Mouse (Mus musculus) urinary bladder, postnatal 4 days (tissue): ENCODE measurements around the gene Qpctl.

Experiments used
- DNase-seq, 2 experiments: peaks; one replicate each; pipeline ENCODE4 v3.0.0; 2021 to 2022; ENCODE audit warnings: low spot score in 2 of 2

The Qpctl gene

GRCm38 (mm10) chr7:19121686-19122085 is 27.4 kb downstream of the Qpctl start:
- DNase-seq: no peak

- peak; percentile 89 for DNase-seq
Observed at GRCm38 (mm10) chr7:19119631-19120429, 29.3 kb downstream of the Qpctl start, which contains the start of gene Fbxo46. Gene Fbxo46 (plus strand): TSS chr7:19119859.

- DNase-seq: no peak
Observed at GRCm38 (mm10) chr7:19119083-19119482, 30.0 kb downstream of the Qpctl start.

DNA sequence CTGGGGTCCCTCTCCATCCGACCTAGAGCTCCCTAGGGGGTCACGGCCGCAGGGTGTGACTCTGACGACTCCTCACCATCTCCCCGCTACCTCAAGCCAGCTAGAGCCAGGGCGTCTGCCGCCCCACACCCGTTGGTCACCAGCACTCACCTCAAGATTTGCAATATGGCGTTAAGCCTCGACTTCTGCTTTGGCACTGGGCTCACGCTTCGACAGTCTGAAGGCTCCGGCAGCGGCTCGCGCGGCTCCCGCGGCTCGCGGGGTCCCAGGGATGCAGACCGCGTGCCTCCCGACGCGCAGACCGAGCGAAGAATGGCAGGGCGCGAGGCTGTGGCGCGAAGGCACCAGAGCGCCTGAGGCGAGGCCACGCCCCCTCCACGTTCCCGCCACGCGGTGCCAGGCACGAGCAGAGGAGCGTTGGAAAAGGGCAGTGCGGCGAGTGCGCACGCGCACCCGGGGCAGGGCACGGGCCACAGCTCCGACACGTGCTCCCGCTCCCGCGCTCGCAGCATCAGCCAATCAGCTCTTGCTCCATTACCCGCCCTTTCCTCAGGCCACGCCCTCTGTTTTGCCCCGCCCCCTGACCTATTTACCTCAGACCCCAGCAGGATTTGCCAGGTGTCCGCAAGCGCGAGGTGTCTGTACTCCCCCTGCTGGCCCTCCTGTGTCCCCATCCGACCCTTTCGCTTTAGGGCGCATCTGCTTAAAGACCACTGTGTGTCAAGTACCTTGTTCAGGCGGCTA is 30.9 kb downstream of the Qpctl start, which contains the start of gene Gm4969:
Gene Gm4969, minus strand, starts transcription at position 341 of the 744 bp plus-strand sequence.
- peak in 1 of 2 experiments; percentile 60 for DNase-seq

DNA sequence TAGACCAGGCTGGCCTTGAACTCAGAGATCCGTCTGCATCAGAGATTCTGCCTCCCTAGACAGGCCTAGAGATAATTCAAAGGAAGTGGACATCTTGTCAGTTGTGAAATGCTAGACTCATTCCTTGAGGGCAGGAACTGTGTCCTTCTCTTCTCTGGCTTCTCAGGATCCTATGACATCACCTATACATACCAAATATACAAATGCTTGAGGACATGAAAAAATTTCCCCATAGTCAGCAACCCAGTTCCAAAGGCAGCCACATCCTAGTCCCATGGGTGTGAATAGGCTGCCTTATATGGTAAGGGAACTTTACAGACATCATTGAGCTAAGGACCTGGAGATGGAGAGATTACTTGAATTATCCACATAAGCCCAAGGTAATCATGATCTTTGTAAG is 39.5 kb downstream of the Qpctl start:
- no peak for DNase-seq

DNA sequence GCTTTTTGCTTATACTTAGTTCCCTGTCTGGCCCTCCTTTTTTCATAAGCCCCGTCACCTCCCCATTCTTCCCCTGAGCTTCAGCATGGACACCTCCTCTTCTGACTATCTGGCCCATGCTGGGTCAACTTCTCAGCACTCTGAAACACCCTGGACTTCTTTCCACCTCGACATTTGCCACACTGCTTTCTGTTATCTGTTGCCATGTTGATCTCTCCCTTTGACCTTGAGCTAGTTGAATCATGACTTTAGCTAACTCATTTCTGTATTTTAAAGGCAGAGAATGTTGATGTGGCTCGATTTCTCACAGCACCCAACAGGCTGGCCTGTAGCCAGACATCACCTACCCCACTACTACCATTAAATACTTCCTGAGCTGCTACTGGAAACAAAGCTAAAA is 41.7 kb downstream of the Qpctl start:
- no peak for DNase-seq

GRCm38 (mm10) chr7:19104486-19104885 is 44.6 kb downstream of the Qpctl start:
- DNase-seq: no peak

DNA sequence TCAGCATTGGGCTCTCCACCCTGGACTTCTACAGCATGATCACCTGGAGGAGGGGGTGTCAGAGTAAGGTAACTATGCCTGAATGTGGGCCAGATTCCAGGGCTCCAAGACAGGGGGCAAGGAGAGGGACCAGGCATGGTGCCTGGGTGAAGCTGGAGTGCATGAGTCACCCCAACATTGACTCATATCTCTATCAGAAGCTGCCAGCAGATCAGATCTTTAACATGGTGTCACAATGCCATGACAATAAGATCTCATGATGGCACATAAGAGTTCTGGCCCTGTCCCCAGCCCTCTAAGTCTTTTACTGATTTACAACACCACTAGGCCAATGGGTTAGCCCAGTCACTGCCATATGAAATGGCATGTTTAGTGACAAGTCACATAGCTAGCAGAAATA is 45.4 kb downstream of the Qpctl start:
- DNase-seq: no peak

- DNase-seq: no peak
Observed at GRCm38 (mm10) chr7:19100290-19100689, 48.8 kb downstream of the Qpctl start.

DNA sequence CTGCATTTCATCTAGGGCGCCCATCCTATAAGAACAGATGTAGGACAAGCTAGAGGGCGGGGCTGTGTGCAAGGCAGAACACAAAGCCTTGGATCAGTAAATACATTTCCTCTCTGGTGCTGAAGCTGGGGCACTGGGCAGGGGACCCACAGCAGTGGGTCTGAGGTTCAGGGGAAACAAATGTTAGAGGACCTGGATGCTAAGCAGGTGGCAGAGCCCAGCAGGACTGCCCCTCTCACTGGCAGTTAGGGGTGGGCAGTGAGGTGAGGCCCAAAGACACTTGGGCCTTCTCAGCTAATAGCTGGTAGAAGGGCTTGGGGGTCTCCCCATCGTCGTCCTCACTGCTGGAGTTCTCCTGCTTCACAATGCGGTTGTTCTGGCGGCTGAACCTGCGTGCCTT is 50.3 kb downstream of the Qpctl start:
- DNase-seq: no peak

GRCm38 (mm10) chr7:19097863-19098262 is 51.2 kb downstream of the Qpctl start:
- no peak for DNase-seq

GRCm38 (mm10) chr7:19097217-19097616 is 51.9 kb downstream of the Qpctl start:
- peak in 1 of 2 experiments; percentile 55 for DNase-seq

- peak in 1 of 2 experiments; percentile 57 for DNase-seq
Observed at GRCm38 (mm10) chr7:19096421-19096976, 52.6 kb downstream of the Qpctl start.

- peak; percentile 69 to 86 for DNase-seq
Observed at GRCm38 (mm10) chr7:19095751-19096110, 53.4 kb downstream of the Qpctl start.

DNA sequence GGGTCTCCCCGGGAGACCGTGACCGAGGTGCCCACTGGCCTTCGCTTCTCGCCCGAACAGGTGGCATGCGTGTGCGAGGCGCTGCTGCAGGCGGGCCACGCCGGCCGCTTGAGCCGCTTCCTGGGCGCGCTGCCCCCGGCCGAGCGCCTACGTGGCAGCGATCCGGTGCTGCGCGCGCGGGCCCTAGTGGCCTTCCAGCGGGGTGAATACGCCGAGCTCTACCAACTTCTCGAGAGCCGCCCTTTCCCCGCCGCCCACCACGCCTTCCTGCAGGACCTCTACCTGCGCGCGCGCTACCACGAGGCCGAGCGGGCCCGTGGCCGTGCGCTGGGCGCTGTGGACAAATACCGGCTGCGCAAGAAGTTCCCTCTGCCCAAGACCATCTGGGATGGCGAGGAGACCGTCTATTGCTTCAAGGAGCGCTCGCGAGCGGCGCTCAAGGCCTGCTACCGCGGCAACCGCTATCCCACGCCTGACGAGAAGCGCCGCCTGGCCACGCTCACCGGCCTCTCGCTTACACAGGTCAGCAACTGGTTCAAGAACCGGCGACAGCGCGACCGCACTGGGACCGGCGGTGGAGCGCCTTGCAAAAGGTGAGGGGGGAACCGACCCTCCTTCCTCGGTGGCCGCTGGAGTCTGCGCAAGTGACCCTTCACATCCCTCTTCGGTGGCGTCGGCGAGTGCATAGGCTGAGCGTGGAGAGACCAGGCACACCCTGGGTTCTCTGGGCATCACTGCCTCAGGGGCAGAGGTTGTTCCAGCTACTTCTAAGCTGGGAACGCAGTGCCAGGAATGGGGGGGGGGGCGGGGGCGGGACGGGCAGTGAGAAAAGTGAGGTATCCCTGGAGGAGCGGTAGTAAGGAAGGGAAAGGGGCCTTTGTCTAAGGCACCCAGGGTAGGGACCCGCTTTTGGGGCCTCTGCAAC is 54.0 kb downstream of the Qpctl start:
- DNase-seq: peak in 1 of 2 experiments; percentile 62

GRCm38 (mm10) chr7:19094471-19094825 is 54.6 kb downstream of the Qpctl start, which contains the start of gene Six5:
Gene Six5 (plus strand): TSS chr7:19094594.
- no peak for DNase-seq

DNA sequence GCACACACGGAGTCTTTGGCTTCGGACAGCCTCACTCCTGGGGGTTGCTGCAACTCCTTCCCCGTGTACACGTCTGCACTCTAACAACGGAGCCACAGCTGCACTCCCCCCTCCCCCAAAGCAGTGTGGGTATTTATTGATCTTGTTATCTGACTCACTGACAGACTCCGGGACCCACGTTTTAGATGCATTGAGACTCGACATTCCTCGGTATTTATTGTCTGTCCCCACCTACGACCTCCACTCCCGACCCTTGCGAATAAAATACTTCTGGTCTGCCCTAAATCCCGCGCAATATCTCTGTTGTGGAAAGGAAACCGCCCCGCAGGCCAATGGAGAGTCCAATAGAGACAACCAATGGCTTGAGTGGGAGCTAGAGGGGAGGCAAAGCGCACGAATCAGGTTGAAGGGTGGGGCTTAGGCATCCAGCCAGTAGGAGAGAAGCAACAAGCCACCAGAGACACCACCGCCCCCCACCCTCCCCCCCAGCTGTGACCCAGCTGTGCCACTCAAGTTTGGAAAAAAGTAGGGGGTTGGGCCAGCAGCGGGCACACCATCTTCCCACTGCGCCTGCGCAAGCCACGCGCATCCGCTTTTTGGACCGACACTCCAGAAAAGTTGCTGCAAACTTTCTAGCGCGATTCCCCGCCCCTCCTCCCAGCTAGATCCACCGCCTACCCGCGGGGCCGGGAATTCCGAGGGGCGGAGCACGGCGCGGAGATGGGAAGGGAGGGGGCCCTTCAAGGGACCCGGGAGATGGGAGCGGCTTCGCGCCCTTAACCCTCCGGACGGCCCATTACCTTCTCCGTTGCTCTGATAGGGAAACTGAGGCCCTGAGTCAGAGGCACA is 55.3 kb downstream of the Qpctl start:
- peak; percentile 97 to 98 for DNase-seq

GRCm38 (mm10) chr7:19093174-19093521 is 55.9 kb downstream of the Qpctl start:
- peak; percentile 84 to 90 for DNase-seq

- peak in 1 of 2 experiments; percentile 70 for DNase-seq
Observed at GRCm38 (mm10) chr7:19092381-19093173, 56.5 kb downstream of the Qpctl start.

- no peak for DNase-seq
Observed at GRCm38 (mm10) chr7:19091913-19092312, 57.2 kb downstream of the Qpctl start.
